Mouse (Mus musculus) lung, adult 18-20 months (tissue): ENCODE measurements around the gene Gja4.

Experiments
- DNase-seq, 2 experiments: peaks; one replicate each; pipeline ENCODE4 v3.0.0; 2022; ENCODE audit warnings: mixed read lengths in 2 of 2

The Gja4 gene

GRCm38 (mm10) chr4:127313861-127314260 lies at the start of gene Gja4:
Gene Gja4 (minus strand): TSS chr4:127314039.
- peak; percentile 83 to 88 for DNase-seq

- no peak for DNase-seq
Measured at GRCm38 (mm10) chr4:127363331-127363730, 49.5 kb upstream of the Gja4 start.

- DNase-seq = no peak
Measured at GRCm38 (mm10) chr4:127362520-127362919, 48.7 kb upstream of the Gja4 start.

GRCm38 (mm10) chr4:127358018-127358417 lies 44.2 kb upstream of the Gja4 start, which contains the start of gene Gjb5:
Gene Gjb5 (minus strand): TSS chr4:127358181.
- peak; percentile 30 to 42 for DNase-seq

- DNase-seq = peak in 1 of 2 experiments; percentile 21
Measured at GRCm38 (mm10) chr4:127354506-127355485, 41.0 kb upstream of the Gja4 start.

- DNase-seq = peak; percentile 28 to 62
Measured at GRCm38 (mm10) chr4:127353951-127354438, 40.2 kb upstream of the Gja4 start, which contains the start of gene Gjb4. Gene Gjb4 (minus strand): TSS chr4:127354081.

GRCm38 (mm10) chr4:127352594-127352993 lies 38.8 kb upstream of the Gja4 start:
- no peak for DNase-seq

- no peak for DNase-seq
Measured at GRCm38 (mm10) chr4:127349560-127350300, 35.9 kb upstream of the Gja4 start.

GRCm38 (mm10) chr4:127345000-127345399 lies 31.2 kb upstream of the Gja4 start:
- no peak for DNase-seq

GRCm38 (mm10) chr4:127341372-127341771 lies 27.5 kb upstream of the Gja4 start:
- DNase-seq = no peak

GRCm38 (mm10) chr4:127337668-127338067 lies 23.8 kb upstream of the Gja4 start:
- no peak for DNase-seq

- peak; percentile 37 to 52 for DNase-seq
Measured at GRCm38 (mm10) chr4:127334870-127335504, 21.1 kb upstream of the Gja4 start.

- DNase-seq = no peak
Measured at GRCm38 (mm10) chr4:127331171-127331570, 17.3 kb upstream of the Gja4 start.

GRCm38 (mm10) chr4:127330181-127331100 lies 16.6 kb upstream of the Gja4 start, which contains the start of gene Gjb3:
Gene Gjb3 (minus strand): TSS chr4:127330844.
- DNase-seq = no peak

- no peak for DNase-seq
Measured at GRCm38 (mm10) chr4:127329751-127330150, 15.9 kb upstream of the Gja4 start.

- DNase-seq = no peak
Measured at GRCm38 (mm10) chr4:127329046-127329445, 15.2 kb upstream of the Gja4 start.

GRCm38 (mm10) chr4:127328378-127328777 lies 14.5 kb upstream of the Gja4 start:
- no peak for DNase-seq

- DNase-seq = no peak
Measured at GRCm38 (mm10) chr4:127327749-127328148, 13.9 kb upstream of the Gja4 start.

- no peak for DNase-seq
Measured at GRCm38 (mm10) chr4:127327258-127327657, 13.4 kb upstream of the Gja4 start.

GRCm38 (mm10) chr4:127325276-127325675 lies 11.4 kb upstream of the Gja4 start:
- DNase-seq = no peak

GRCm38 (mm10) chr4:127324759-127325158 lies 10.9 kb upstream of the Gja4 start:
- DNase-seq = peak; percentile 68 to 77

- no peak for DNase-seq
Measured at GRCm38 (mm10) chr4:127324296-127324695, 10.5 kb upstream of the Gja4 start.
